Comparison of ENCODE assay signal across 16 mouse cellular contexts in genomic region chr3:79436186-79436585, GRCm38 (mm10).
DNase-seq lines count a peak whose midpoint lies in the region; ATAC-seq and TF ChIP-seq lines count a peak whose summit lies in the region.
"Had no signal": no experiment of that assay in that cellular context is flagged by ENCODE, and none has a peak within 500 bp of the region (broad histone marks: within the 10 kb centered on the region; RNA-seq: fewer than 3 reads in every experiment).

No protein-coding gene starts in this region.

- 75% methylated on average over 7 of the region's 7 CpGs for WGBS in lung, embryonic 14.5 days
- 74% methylated on average over 7 of the region's 7 CpGs for WGBS in lung, adult 2 months
- 87% methylated on average over 7 of the region's 7 CpGs for WGBS in intestine, embryonic 16.5 days
- WGBS in heart, embryonic 11.5 days (ENCODE audit: insufficient replicate concordance) = 82% methylated on average over 7 of the region's 7 CpGs

- H3K27me3 ChIP-seq in lung, embryonic 14.5 days (ENCODE audit: insufficient read depth, low read length) = no peaks in the 10 kb centered on the region
- H3K27me3 ChIP-seq in intestine, embryonic 16.5 days (replicated peaks; ENCODE audit: control insufficient read depth, insufficient read depth, low read length) = no peaks in the 10 kb centered on the region
- H3K27me3 ChIP-seq in heart, embryonic 11.5 days (ENCODE audit: control insufficient read depth, insufficient read depth, low read length) = no peaks in the 10 kb centered on the region
- H3K27me3 ChIP-seq: embryonic facial prominence, embryonic 15.5 days; intestine, embryonic 15.5 days; liver, embryonic 12.5 days; neural tube, embryonic 15.5 days had no signal

- no peaks in the 10 kb centered on the region for H3K36me3 ChIP-seq in lung, embryonic 14.5 days (ENCODE audit: insufficient read depth)
- no peaks in the 10 kb centered on the region for H3K36me3 ChIP-seq in intestine, embryonic 16.5 days (ENCODE audit: control insufficient read depth, insufficient read depth, low read length)
- H3K36me3 ChIP-seq in heart, embryonic 11.5 days (ENCODE audit: control insufficient read depth, insufficient read depth, low read length) = no peaks in the 10 kb centered on the region
- H3K36me3 ChIP-seq: embryonic facial prominence, embryonic 15.5 days; intestine, embryonic 15.5 days; liver, embryonic 12.5 days; neural tube, embryonic 15.5 days had no signal

- no peak for ATAC-seq in lung, embryonic 14.5 days (ENCODE audit: insufficient read depth)
- ATAC-seq in intestine, embryonic 16.5 days = no peak
- no peak for ATAC-seq in erythroblast, adult 5-6 weeks (replicated peaks; ENCODE audit: low FRiP score, poor library complexity, severe bottlenecking)
- no peak for ATAC-seq in heart, embryonic 11.5 days (replicated peaks; ENCODE audit: insufficient number of reproducible peaks, low FRiP score, low TSS enrichment)
- ATAC-seq: intestine, embryonic 15.5 days; liver, embryonic 12.5 days had no signal

- H3K4me3 ChIP-seq in lung, embryonic 14.5 days (ENCODE audit: low read depth, low read length) = no peak overlapping the region
- H3K4me3 ChIP-seq in lung, adult 2 months (replicated peaks; ENCODE audit: extremely low read depth, low read depth, low read length) = no peak overlapping the region
- H3K4me3 ChIP-seq in layer of hippocampus, adult 2 months = no peak overlapping the region
- no peak overlapping the region for H3K4me3 ChIP-seq in intestine, embryonic 16.5 days (ENCODE audit: low read length)
- H3K4me3 ChIP-seq in heart, embryonic 11.5 days (ENCODE audit: low read depth, low read length) = no peak overlapping the region
- H3K4me3 ChIP-seq: embryonic facial prominence, embryonic 15.5 days; intestine, embryonic 15.5 days; liver, embryonic 12.5 days; neural tube, embryonic 15.5 days had no signal

- H3K9me3 ChIP-seq in lung, embryonic 14.5 days (ENCODE audit: low read depth, low read length) = no peaks in the 10 kb centered on the region
- H3K9me3 ChIP-seq in intestine, embryonic 16.5 days (ENCODE audit: control insufficient read depth, low read length) = no peaks in the 10 kb centered on the region
- H3K9me3 ChIP-seq in heart, embryonic 11.5 days (replicated peaks; ENCODE audit: control insufficient read depth, low read length) = no peaks in the 10 kb centered on the region
- H3K9me3 ChIP-seq: embryonic facial prominence, embryonic 15.5 days; intestine, embryonic 15.5 days; liver, embryonic 12.5 days; neural tube, embryonic 15.5 days had no signal

- no peak overlapping the region for H3K4me2 ChIP-seq in lung, embryonic 14.5 days
- H3K4me2 ChIP-seq in intestine, embryonic 16.5 days (ENCODE audit: low read depth, low read length) = no peak overlapping the region
- no peak overlapping the region for H3K4me2 ChIP-seq in heart, embryonic 11.5 days
- H3K4me2 ChIP-seq: embryonic facial prominence, embryonic 15.5 days; intestine, embryonic 15.5 days; liver, embryonic 12.5 days; neural tube, embryonic 15.5 days had no signal

- TF ChIP-seq CTCF in lung, embryonic 14.5 days (IDR thresholded peaks at IDR 0.05; ENCODE audit: low read depth) = no peak
- no peak for TF ChIP-seq CTCF in lung, adult 2 months (IDR thresholded peaks at IDR 0.05; ENCODE audit: insufficient read depth, low read length)
- no peak for TF ChIP-seq CTCF in layer of hippocampus, adult 2 months (conservative IDR thresholded peaks at IDR 0.05)

- DNase-seq in lung, embryonic 14.5 days = peak; percentile 22
- DNase-seq in lung, adult 2 months = no peak
- DNase-seq in layer of hippocampus, adult 2 months (ENCODE audit: low spot score in 2 of 2) = peak; percentile 65 to 92
- DNase-seq in left cerebral cortex, adult 9 months (ENCODE audit: low spot score in 2 of 2) = peak; percentile 86 to 93
- peak; percentile 95 for DNase-seq in telencephalon, adult 2 months (ENCODE audit: low read depth, low spot score)
- DNase-seq: adrenal gland, postnatal 14 days; heart, postnatal 36 days; lung, postnatal 10 days; thymus, postnatal 14 days had no signal

- no peak overlapping the region for H3K27ac ChIP-seq in lung, embryonic 14.5 days (ENCODE audit: low read depth)
- H3K27ac ChIP-seq in layer of hippocampus, adult 2 months = peak overlapping the region; percentile 86
- H3K27ac ChIP-seq in intestine, embryonic 16.5 days (ENCODE audit: low read length) = no peak overlapping the region
- H3K27ac ChIP-seq in heart, embryonic 11.5 days (ENCODE audit: low read depth, low read length) = no peak overlapping the region
- H3K27ac ChIP-seq: embryonic facial prominence, embryonic 15.5 days; intestine, embryonic 15.5 days; liver, embryonic 12.5 days; neural tube, embryonic 15.5 days had no signal

- no peaks in the 10 kb centered on the region for H3K4me1 ChIP-seq in lung, embryonic 14.5 days (ENCODE audit: insufficient read depth)
- H3K4me1 ChIP-seq in lung, adult 2 months (ENCODE audit: control insufficient read depth, insufficient read depth, low read length) = no peaks in the 10 kb centered on the region
- H3K4me1 ChIP-seq in intestine, embryonic 16.5 days (ENCODE audit: control insufficient read depth, insufficient read depth, low read length) = no peaks in the 10 kb centered on the region
- H3K4me1 ChIP-seq in heart, embryonic 11.5 days (ENCODE audit: control insufficient read depth, insufficient read depth, low read length) = no peaks in the 10 kb centered on the region
- H3K4me1 ChIP-seq: embryonic facial prominence, embryonic 15.5 days; intestine, embryonic 15.5 days; liver, embryonic 12.5 days had no signal

- TF ChIP-seq POLR2A in lung, adult 2 months (IDR thresholded peaks at IDR 0.05; ENCODE audit: borderline replicate concordance, extremely low read depth, low read depth, low read length) = no peak

- no peak overlapping the region for H3K9ac ChIP-seq in lung, embryonic 14.5 days
- H3K9ac ChIP-seq in intestine, embryonic 16.5 days (ENCODE audit: low read depth, low read length) = no peak overlapping the region
- no peak overlapping the region for H3K9ac ChIP-seq in heart, embryonic 11.5 days (ENCODE audit: low read depth, low read length)
- H3K9ac ChIP-seq: embryonic facial prominence, embryonic 15.5 days; intestine, embryonic 15.5 days; liver, embryonic 12.5 days; neural tube, embryonic 15.5 days had no signal
